Mouse (Mus musculus): ENCODE data around the gene Flot2. TPM values are rescaled to one million over a fixed set of nuclear protein-coding genes. Genes with fewer than 3 reads are reported as not detected.

The Flot2 gene
- polyA plus RNA-seq (2014; fragmentation: Illumina TruSeq; extraction: RNeasy Lipid Tissue Mini Kit (QIAGEN cat#74804); ENCODE audit: insufficient read depth, low read depth, low replicate concordance): 43.6 TPM

GRCm38 (mm10) chr11:78037831-78038752, at the start of gene Flot2:
TSS of gene Flot2 (plus strand) at chr11:78037931.

DNA sequence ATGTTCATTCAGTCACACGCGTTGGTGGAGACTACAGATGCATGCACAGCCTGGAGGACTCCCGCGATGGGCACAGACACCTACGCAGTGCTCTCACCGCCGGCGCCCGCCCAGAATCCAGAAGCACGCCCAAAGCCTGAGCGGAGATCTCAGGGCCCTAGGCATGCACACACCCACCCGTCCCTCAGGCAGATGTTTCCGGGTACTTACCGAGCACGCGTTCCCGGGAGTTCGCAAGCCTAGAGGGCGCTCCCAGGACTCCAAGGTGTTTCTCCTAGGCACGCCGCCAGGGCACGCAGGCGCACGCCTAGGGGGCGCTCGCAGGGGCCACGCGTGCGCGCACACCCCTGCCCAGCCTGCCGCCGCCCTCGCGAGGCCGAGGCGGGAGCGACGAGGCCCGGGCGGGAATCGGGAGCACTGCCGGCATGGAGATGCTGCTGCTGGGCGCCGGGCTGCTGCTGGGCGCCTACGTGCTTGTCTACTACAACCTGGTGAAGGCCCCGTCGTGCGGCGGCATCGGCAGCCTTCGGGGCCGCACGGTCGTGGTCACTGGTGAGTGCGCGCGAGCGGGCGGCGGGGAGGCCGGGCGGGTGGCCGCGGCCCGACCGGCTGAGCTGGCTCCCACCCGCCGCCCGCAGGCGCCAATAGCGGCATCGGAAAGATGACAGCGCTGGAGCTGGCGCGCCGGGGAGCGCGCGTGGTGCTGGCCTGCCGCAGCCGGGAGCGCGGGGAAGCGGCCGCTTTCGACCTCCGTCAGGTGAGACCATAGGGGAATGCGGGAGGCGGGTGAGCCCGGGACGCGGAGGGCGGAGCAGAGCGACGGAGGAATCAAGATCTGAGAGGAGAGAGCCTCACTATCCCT, 5.6 kb upstream of the Flot2 start, which contains the start of gene Dhrs13:
Gene Dhrs13 (plus strand): TSS at position 334 of the 862 bp plus-strand sequence.

DNA sequence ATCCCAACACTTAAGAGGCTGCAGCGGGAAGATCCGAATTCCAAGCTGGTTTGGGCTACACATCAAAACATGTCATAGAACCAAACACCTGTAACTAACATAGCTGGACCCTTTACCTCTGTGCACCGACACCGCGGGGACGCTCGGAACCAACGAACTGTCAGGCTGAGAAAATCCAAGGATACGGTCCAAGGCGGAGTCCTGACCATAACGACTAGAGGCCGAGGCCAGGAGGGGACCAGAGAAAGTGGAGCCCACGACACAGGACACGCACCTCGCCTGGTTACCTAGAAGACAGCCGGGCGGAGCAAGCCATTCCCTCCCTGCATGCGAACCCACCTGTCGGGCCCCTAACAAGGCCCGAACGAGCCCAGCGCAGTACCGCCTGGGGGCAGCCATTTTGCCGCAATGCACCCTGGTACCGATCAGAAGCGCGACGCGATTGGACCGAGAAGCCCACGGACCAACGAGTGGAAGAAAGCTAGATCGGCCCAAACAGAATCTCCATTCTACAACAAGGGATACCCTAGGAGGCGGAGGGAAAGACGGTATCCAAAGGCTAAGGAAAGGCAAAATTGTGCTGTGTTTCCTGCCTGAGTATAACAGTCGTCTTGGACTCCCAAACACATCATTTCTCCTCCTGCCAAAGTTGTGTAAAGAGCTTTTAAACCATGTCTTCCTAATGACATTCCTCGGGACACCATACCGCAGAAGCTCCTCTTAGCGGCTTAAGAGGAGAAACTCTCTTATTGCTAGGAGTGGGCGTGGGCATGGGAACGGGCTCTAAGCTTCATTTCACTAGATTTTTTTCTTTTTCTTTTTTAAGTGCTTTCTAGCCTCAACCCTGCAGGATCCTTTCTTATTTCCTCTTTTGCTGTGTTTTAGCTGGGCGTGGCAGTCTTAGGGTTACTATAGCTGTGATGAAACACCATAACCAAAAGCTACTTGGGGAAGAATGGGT, 42.5 kb downstream of the Flot2 start, which contains the start of gene Eral1:
Gene Eral1 (minus strand): TSS at position 423 of the 961 bp plus-strand sequence.

DNA sequence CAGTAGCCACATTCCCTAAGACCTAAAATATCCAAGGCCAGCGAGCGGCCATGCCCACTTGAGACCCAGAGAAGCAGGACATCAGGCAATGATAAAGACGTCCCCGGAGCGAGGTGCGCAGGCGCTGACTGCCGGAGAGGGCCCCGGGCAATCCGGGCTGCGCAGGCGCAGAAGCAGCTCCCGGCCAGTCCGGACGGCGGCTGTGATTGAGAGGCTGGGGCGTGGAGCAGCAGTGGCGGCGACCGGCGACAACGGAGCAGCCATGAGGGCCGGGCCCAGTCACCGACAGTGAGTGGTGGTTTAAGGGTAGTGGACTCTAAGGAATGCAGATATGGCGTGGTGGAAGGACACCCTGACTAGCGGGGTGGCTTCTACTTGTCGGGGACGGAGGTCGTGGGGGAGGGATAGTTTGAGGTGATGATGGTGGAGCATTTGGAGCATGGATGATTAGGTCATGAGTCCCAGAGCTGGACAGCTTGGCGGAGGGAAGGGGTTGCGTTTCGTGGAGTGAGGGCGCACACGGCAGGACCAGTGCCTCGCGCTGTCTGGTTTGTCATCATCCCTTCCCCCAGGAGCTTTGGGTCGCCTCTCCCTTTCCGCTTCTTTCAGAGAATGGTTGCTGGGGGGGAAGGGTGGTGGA, 56.9 kb downstream of the Flot2 start, which contains the start of gene Fam222b:
Gene Fam222b (plus strand): TSS at position 157 of the 640 bp plus-strand sequence.

Other genes starting within 250 kb of the Flot2 start
- gene Pipox, start 143.8 kb upstream of the Flot2 start, polyA plus RNA-seq (2014; fragmentation: Illumina TruSeq; extraction: RNeasy Lipid Tissue Mini Kit (QIAGEN cat#74804); ENCODE audit: insufficient read depth, low read depth, low replicate concordance): 0.76 TPM
- not detected for gene Sez6, start 107.1 kb upstream of the Flot2 start, polyA plus RNA-seq (2014; fragmentation: Illumina TruSeq; extraction: RNeasy Lipid Tissue Mini Kit (QIAGEN cat#74804); ENCODE audit: insufficient read depth, low read depth, low replicate concordance)
- gene Phf12, start 55.2 kb upstream of the Flot2 start, polyA plus RNA-seq (2014; fragmentation: Illumina TruSeq; extraction: RNeasy Lipid Tissue Mini Kit (QIAGEN cat#74804); ENCODE audit: insufficient read depth, low read depth, low replicate concordance): 15.7 TPM
- gene Dhrs13, start 5.7 kb upstream of the Flot2 start, polyA plus RNA-seq (2014; fragmentation: Illumina TruSeq; extraction: RNeasy Lipid Tissue Mini Kit (QIAGEN cat#74804); ENCODE audit: insufficient read depth, low read depth, low replicate concordance): 8.8 TPM
- 11.6 TPM for gene Eral1, start 42.5 kb downstream of the Flot2 start, polyA plus RNA-seq (2014; fragmentation: Illumina TruSeq; extraction: RNeasy Lipid Tissue Mini Kit (QIAGEN cat#74804); ENCODE audit: insufficient read depth, low read depth, low replicate concordance)
- gene Fam222b, start 56.7 kb downstream of the Flot2 start, polyA plus RNA-seq (2014; fragmentation: Illumina TruSeq; extraction: RNeasy Lipid Tissue Mini Kit (QIAGEN cat#74804); ENCODE audit: insufficient read depth, low read depth, low replicate concordance): 5.8 TPM
- gene Traf4, start 127.7 kb downstream of the Flot2 start, polyA plus RNA-seq (2014; fragmentation: Illumina TruSeq; extraction: RNeasy Lipid Tissue Mini Kit (QIAGEN cat#74804); ENCODE audit: insufficient read depth, low read depth, low replicate concordance): 10.4 TPM
- 6.4 TPM for gene Nek8, start 138.7 kb downstream of the Flot2 start, polyA plus RNA-seq (2014; fragmentation: Illumina TruSeq; extraction: RNeasy Lipid Tissue Mini Kit (QIAGEN cat#74804); ENCODE audit: insufficient read depth, low read depth, low replicate concordance)
- 10.2 TPM for gene Tlcd1, start 138.8 kb downstream of the Flot2 start, polyA plus RNA-seq (2014; fragmentation: Illumina TruSeq; extraction: RNeasy Lipid Tissue Mini Kit (QIAGEN cat#74804); ENCODE audit: insufficient read depth, low read depth, low replicate concordance)
- gene Rpl23a, start 145.7 kb downstream of the Flot2 start, polyA plus RNA-seq (2014; fragmentation: Illumina TruSeq; extraction: RNeasy Lipid Tissue Mini Kit (QIAGEN cat#74804); ENCODE audit: insufficient read depth, low read depth, low replicate concordance): 2,050 TPM
- 29.1 TPM for gene Rab34, start 150.5 kb downstream of the Flot2 start, polyA plus RNA-seq (2014; fragmentation: Illumina TruSeq; extraction: RNeasy Lipid Tissue Mini Kit (QIAGEN cat#74804); ENCODE audit: insufficient read depth, low read depth, low replicate concordance)
- gene Proca1, start 155.5 kb downstream of the Flot2 start, polyA plus RNA-seq (2014; fragmentation: Illumina TruSeq; extraction: RNeasy Lipid Tissue Mini Kit (QIAGEN cat#74804); ENCODE audit: insufficient read depth, low read depth, low replicate concordance): 6.4 TPM
- 85.1 TPM for gene Sdf2, start 207.8 kb downstream of the Flot2 start, polyA plus RNA-seq (2014; fragmentation: Illumina TruSeq; extraction: RNeasy Lipid Tissue Mini Kit (QIAGEN cat#74804); ENCODE audit: insufficient read depth, low read depth, low replicate concordance)
- 17.9 TPM for gene Supt6, start 208.1 kb downstream of the Flot2 start, polyA plus RNA-seq (2014; fragmentation: Illumina TruSeq; extraction: RNeasy Lipid Tissue Mini Kit (QIAGEN cat#74804); ENCODE audit: insufficient read depth, low read depth, low replicate concordance)
- gene 2610507B11Rik, start 223.8 kb downstream of the Flot2 start, polyA plus RNA-seq (2014; fragmentation: Illumina TruSeq; extraction: RNeasy Lipid Tissue Mini Kit (QIAGEN cat#74804); ENCODE audit: insufficient read depth, low read depth, low replicate concordance): 32.5 TPM